Mouse (Mus musculus): ENCODE data around the gene Gm45837. TPM values are rescaled to one million over a fixed set of nuclear protein-coding genes. Genes with fewer than 3 reads are reported as not detected.
A peak's percentile ranks its signal among the peaks of the same experiment; 100 is the strongest.

Gm45837 gene
- polyA plus RNA-seq, 1 experiment = not detected

DNA sequence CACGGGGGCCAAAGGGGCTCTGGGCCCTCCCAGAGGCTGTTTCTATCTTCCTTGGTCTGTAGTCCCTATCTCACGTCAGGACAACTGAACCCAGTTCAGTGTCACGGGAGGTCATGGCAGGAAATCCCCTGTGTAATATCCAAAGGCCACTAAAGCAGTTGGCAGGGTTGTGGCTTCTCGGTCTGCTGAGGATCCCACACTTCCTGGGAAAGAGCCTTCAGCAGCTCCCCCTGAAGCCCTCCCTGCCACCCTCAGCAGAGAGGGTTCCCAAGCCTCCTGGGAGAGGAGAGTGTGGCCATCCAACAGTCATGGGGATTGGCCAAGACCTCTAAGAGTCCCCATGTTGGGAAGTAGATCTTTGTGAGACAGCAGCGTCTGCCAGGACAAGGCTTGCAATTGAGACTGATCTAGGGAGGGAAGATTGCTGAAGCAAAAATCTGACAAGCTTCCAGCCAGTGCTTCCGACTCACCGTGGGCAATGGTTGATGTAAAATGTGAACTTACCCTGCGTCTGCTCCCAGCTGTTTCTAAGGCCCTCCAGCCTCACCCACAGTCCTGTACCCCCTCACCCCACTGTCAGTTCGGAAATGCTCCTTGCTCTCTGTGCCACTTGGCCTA lies 72.9 kb downstream of the Gm45837 start:
- H3K27ac ChIP-seq (ENCODE audit: control insufficient read depth, insufficient read depth, low read depth, low read length) = no peak overlapping the region
- no peak overlapping the region for H3K4me3 ChIP-seq (ENCODE audit: control insufficient read depth, low read depth, low read length)
- H3K27me3 ChIP-seq (ENCODE audit: control insufficient read depth, insufficient read depth, low read length) = no peaks in the 10 kb centered on the region
- TF ChIP-seq POLR2A (IDR thresholded peaks at IDR 0.05; ENCODE audit: control insufficient read depth, low read depth, low read length) = no peak
- TF ChIP-seq CTCF (IDR thresholded peaks at IDR 0.05; ENCODE audit: control insufficient read depth, insufficient read depth, insufficient replicate concordance, low read depth, low read length) = no peak
- no peaks in the 10 kb centered on the region for H3K36me3 ChIP-seq (ENCODE audit: control insufficient read depth, insufficient read depth, low read length)
- no peaks in the 10 kb centered on the region for H3K4me1 ChIP-seq (ENCODE audit: control insufficient read depth, insufficient read depth, low read length)

DNA sequence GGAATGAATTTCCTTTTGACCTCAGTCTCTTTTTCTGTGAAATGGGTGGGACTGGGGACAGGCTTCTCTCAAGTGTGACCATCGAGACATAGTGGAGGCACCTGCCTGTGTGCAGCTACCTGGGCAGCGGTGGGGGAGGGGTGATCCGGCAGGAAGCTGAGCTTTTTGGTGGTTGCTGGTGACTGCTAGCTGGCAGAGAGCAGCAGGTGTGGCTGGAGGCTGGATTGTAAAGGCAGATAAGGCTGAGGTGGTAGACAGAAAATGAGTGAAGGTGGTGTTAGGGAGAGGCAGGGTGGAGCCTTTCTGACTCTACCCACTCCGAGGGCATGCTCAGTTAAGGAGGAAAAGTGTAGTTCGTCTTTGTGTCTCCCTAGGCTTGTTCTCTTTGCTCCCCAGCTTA lies 76.4 kb downstream of the Gm45837 start:
- no peak overlapping the region for H3K4me3 ChIP-seq (ENCODE audit: control insufficient read depth, low read depth, low read length)
- H3K4me1 ChIP-seq (ENCODE audit: control insufficient read depth, insufficient read depth, low read length) = no peaks in the 10 kb centered on the region
- no peaks in the 10 kb centered on the region for H3K27me3 ChIP-seq (ENCODE audit: control insufficient read depth, insufficient read depth, low read length)
- TF ChIP-seq CTCF (IDR thresholded peaks at IDR 0.05; ENCODE audit: control insufficient read depth, insufficient read depth, insufficient replicate concordance, low read depth, low read length) = no peak
- no peak for TF ChIP-seq POLR2A (IDR thresholded peaks at IDR 0.05; ENCODE audit: control insufficient read depth, low read depth, low read length)
- H3K27ac ChIP-seq (ENCODE audit: control insufficient read depth, insufficient read depth, low read depth, low read length) = no peak overlapping the region
- H3K36me3 ChIP-seq (ENCODE audit: control insufficient read depth, insufficient read depth, low read length) = no peaks in the 10 kb centered on the region

DNA sequence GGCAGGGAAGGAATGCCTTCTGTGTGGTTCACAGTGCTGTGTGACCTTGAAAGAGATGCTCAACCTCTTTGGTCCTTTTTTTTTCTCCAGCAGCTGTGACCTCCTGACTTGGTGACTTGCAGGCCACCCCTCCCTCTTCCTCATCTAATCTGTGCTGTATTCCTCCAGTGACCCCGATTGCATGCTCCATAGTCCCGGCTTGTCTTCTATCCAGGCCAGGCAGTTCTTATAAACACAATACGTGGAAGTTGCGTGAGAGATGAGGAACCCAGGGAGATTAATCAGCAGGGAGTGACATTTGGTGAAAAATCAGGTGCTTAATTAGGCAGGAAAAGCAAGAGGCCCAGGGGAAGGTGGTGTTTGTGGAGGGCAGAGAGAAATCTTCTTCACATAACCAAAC lies 80.3 kb downstream of the Gm45837 start:
- TF ChIP-seq POLR2A (IDR thresholded peaks at IDR 0.05; ENCODE audit: control insufficient read depth, low read depth, low read length) (no peak), CTCF (IDR thresholded peaks at IDR 0.05; ENCODE audit: control insufficient read depth, insufficient read depth, insufficient replicate concordance, low read depth, low read length) (no peak)
- H3K4me3 ChIP-seq (ENCODE audit: control insufficient read depth, low read depth, low read length) = no peak overlapping the region
- no peaks in the 10 kb centered on the region for H3K27me3 ChIP-seq (ENCODE audit: control insufficient read depth, insufficient read depth, low read length)
- H3K36me3 ChIP-seq (ENCODE audit: control insufficient read depth, insufficient read depth, low read length) = no peaks in the 10 kb centered on the region
- no peaks in the 10 kb centered on the region for H3K4me1 ChIP-seq (ENCODE audit: control insufficient read depth, insufficient read depth, low read length)
- H3K27ac ChIP-seq (ENCODE audit: control insufficient read depth, insufficient read depth, low read depth, low read length) = no peak overlapping the region

DNA sequence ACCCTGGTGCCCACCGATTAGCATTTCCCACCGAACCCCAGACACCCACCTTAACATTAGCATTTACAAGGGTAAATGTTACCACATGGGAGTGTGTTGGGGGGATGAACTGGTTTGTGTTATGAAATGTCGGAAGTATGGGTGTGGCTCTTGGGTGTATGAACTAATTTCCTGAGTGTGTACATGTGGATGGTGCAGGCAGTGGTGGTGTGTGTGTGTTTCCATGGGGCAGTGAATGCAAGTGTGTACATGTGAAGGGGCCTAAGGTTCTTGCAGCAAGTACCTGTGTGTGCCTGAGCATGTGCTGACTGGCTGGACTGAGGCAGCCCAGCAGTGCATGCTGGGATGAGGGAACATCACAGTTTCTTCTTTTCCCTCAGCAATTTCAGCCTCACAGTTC lies 87.7 kb downstream of the Gm45837 start:
- Histone ChIP-seq H3K27ac (ENCODE audit: control insufficient read depth, insufficient read depth, low read depth, low read length) (no peak overlapping the region), H3K36me3 (ENCODE audit: control insufficient read depth, insufficient read depth, low read length) (no peaks in the 10 kb centered on the region), H3K27me3 (ENCODE audit: control insufficient read depth, insufficient read depth, low read length) (no peaks in the 10 kb centered on the region), H3K4me3 (ENCODE audit: control insufficient read depth, low read depth, low read length) (no peak overlapping the region), H3K4me1 (ENCODE audit: control insufficient read depth, insufficient read depth, low read length) (peaks cover 9% of the 10 kb centered on the region)
- TF ChIP-seq POLR2A (IDR thresholded peaks at IDR 0.05; ENCODE audit: control insufficient read depth, low read depth, low read length) = no peak
- TF ChIP-seq CTCF (IDR thresholded peaks at IDR 0.05; ENCODE audit: control insufficient read depth, insufficient read depth, insufficient replicate concordance, low read depth, low read length) = no peak

DNA sequence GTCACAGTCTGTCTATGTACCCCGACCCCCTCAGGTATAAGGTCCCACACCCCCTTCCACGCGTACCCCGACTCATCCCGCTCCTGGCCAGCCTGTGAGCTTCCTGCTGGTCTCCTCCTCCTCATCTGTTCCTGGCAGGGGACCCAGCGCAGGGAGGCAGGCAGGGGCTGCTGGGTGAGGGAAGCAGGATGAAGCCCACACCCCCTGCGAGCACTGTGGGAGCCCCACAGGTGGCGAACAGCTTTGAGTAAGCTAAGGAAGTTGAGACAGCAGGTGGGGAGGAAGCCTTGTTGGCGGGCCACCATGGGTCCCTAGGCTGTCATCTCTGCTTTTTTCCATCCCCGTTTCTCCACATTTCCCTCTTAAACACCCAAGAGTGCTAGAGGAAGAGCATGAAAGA lies 88.6 kb downstream of the Gm45837 start:
- Histone ChIP-seq H3K27ac (ENCODE audit: control insufficient read depth, insufficient read depth, low read depth, low read length) (no peak overlapping the region), H3K4me3 (ENCODE audit: control insufficient read depth, low read depth, low read length) (no peak overlapping the region), H3K36me3 (ENCODE audit: control insufficient read depth, insufficient read depth, low read length) (no peaks in the 10 kb centered on the region), H3K27me3 (ENCODE audit: control insufficient read depth, insufficient read depth, low read length) (no peaks in the 10 kb centered on the region), H3K4me1 (ENCODE audit: control insufficient read depth, insufficient read depth, low read length) (peaks cover 11% of the 10 kb centered on the region)
- no peak for TF ChIP-seq CTCF (IDR thresholded peaks at IDR 0.05; ENCODE audit: control insufficient read depth, insufficient read depth, insufficient replicate concordance, low read depth, low read length)
- TF ChIP-seq POLR2A (IDR thresholded peaks at IDR 0.05; ENCODE audit: control insufficient read depth, low read depth, low read length) = no peak

DNA sequence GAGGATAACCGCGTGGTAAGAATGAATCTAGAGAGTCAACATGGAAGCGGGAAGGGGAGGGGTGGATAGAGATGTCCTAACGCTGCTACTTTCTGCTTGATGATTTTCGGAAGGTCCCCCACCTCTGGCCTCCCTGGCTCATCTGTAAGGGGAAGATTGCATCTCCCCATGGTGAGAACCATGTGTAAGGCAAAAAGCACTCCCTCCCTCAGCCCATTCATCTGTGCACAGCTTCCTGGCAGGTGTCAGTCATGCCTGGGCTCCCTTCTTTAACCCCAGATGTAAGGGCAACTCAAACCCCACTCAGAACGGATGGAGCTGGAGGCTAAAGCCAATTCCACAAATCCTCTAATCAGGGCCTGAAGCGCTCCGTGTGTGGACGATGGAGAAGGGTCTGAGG lies 89.0 kb downstream of the Gm45837 start:
- Histone ChIP-seq H3K27ac (ENCODE audit: control insufficient read depth, insufficient read depth, low read depth, low read length) (no peak overlapping the region), H3K4me3 (ENCODE audit: control insufficient read depth, low read depth, low read length) (no peak overlapping the region), H3K4me1 (ENCODE audit: control insufficient read depth, insufficient read depth, low read length) (peaks cover 12% of the 10 kb centered on the region), H3K36me3 (ENCODE audit: control insufficient read depth, insufficient read depth, low read length) (no peaks in the 10 kb centered on the region), H3K27me3 (ENCODE audit: control insufficient read depth, insufficient read depth, low read length) (no peaks in the 10 kb centered on the region)
- TF ChIP-seq CTCF (IDR thresholded peaks at IDR 0.05; ENCODE audit: control insufficient read depth, insufficient read depth, insufficient replicate concordance, low read depth, low read length) = no peak
- TF ChIP-seq POLR2A (IDR thresholded peaks at IDR 0.05; ENCODE audit: control insufficient read depth, low read depth, low read length) = no peak

DNA sequence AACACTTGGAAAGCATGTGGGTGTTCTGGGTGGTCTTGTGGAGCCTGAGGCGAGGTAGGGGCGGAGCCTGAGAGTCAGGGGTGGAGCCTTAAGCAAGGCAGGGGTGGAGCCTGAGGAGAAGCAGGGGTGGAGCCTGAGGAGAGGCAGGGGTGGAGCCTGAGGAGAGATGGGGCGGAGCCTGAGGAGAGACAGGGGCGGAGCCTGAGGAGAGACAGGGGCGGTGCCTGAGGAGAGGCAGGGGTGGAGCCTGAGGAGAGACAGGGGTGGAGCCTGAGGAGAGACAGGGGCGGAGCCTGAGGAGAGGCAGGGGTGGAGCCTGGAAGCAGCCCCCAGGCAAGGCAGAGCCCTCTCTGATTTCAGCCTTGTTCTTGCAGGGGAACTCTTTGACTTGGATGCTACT lies 90.5 kb downstream of the Gm45837 start:
- TF ChIP-seq CTCF (IDR thresholded peaks at IDR 0.05; ENCODE audit: control insufficient read depth, insufficient read depth, insufficient replicate concordance, low read depth, low read length) = no peak
- TF ChIP-seq POLR2A (IDR thresholded peaks at IDR 0.05; ENCODE audit: control insufficient read depth, low read depth, low read length) = no peak
- no peak overlapping the region for H3K4me3 ChIP-seq (ENCODE audit: control insufficient read depth, low read depth, low read length)
- no peaks in the 10 kb centered on the region for H3K36me3 ChIP-seq (ENCODE audit: control insufficient read depth, insufficient read depth, low read length)
- H3K4me1 ChIP-seq (ENCODE audit: control insufficient read depth, insufficient read depth, low read length) = peaks cover 16% of the 10 kb centered on the region
- H3K27me3 ChIP-seq (ENCODE audit: control insufficient read depth, insufficient read depth, low read length) = no peaks in the 10 kb centered on the region
- H3K27ac ChIP-seq (ENCODE audit: control insufficient read depth, insufficient read depth, low read depth, low read length) = no peak overlapping the region

DNA sequence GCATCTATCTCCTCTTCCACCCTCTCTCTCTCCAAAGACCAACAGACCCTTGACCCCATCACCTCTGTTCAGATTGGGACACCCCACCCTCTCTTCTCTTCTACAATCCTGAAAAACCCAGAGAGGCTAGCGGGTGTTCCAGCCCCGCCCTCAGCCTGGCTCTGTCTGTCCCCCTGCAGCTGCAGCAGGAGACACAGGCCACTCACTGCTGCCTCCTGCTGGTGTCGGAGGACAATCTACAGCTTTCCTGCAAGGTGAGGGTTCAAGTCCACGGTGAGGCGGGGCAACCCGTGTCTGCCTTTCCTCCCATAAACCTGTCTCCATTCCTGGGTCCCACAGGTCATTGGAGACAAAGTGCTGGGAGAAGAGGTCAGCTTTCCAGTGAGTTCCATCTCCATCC lies 91.0 kb downstream of the Gm45837 start:
- Histone ChIP-seq H3K27me3 (ENCODE audit: control insufficient read depth, insufficient read depth, low read length) (no peaks in the 10 kb centered on the region), H3K27ac (ENCODE audit: control insufficient read depth, insufficient read depth, low read depth, low read length) (no peak overlapping the region), H3K36me3 (ENCODE audit: control insufficient read depth, insufficient read depth, low read length) (no peaks in the 10 kb centered on the region), H3K4me3 (ENCODE audit: control insufficient read depth, low read depth, low read length) (no peak overlapping the region), H3K4me1 (ENCODE audit: control insufficient read depth, insufficient read depth, low read length) (peaks cover 16% of the 10 kb centered on the region)
- TF ChIP-seq CTCF (IDR thresholded peaks at IDR 0.05; ENCODE audit: control insufficient read depth, insufficient read depth, insufficient replicate concordance, low read depth, low read length) (peak; percentile 49; the same call in 1 of the 2 replicates), POLR2A (IDR thresholded peaks at IDR 0.05; ENCODE audit: control insufficient read depth, low read depth, low read length) (no peak)

Measured in testis, adult 2 months (tissue).